In the genomic region with DNA sequence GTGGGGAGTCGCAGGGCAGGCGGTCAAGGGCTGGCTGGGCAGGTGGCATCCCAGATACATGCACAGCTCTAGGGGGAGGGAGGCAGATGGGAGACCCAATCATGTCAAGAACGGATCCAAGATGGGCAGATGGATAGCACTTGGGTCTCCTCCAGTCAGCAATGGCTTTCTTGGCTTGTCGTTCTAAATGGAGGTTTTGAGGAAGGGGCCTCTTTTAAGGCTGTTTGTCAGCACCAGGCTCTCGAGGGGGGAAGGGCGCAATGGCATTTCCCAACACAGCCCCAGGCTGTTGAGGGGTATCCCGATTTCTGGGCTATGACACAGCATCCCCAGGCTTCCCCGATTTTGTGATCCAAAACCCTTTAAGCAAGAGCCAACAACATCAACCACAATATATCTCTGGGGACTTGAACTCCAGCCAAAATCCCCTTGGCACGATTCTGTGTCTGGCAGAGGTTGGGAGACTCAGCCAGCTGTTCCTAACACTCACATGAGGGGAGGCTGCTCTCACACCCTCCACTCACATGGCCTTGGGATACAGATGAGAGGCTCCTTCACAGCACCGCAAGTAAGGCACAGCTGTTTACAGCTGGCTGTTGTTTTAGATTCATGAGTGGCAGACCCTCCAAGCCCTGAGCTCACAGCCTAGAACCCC, we compare ENCODE assay signal across 8 mouse cellular contexts. TPM values are rescaled to one million over a fixed set of nuclear protein-coding genes. Genes with fewer than 3 reads are reported as not detected.
DNase-seq lines count a peak whose midpoint lies in the region; ATAC-seq and TF ChIP-seq lines count a peak whose summit lies in the region.

No protein-coding gene starts in this region.

- H3K4me3 ChIP-seq in lung, adult 2 months (replicated peaks; ENCODE audit: extremely low read depth, low read depth, low read length): no peak overlapping the region
- H3K4me3 ChIP-seq in cerebellum, adult 2 months (replicated peaks; ENCODE audit: insufficient read depth, low read depth, low read length): peak overlapping the region; percentile 47
- H3K4me3 ChIP-seq in lung, embryonic 16.5 days (ENCODE audit: low read length): no peak overlapping the region
- H3K4me3 ChIP-seq in kidney, adult 2 months (ENCODE audit: insufficient read depth, low read depth, low read length): no peak overlapping the region

- 66% methylated on average over 10 of the region's 10 CpGs for WGBS in lung, adult 2 months
- 12% methylated on average over 10 of the region's 10 CpGs for WGBS in cerebellum, adult 2 months
- 59% methylated on average over 10 of the region's 10 CpGs for WGBS in lung, embryonic 16.5 days
- 72% methylated on average over 10 of the region's 10 CpGs for WGBS in kidney, adult 2 months

- H3K4me2 ChIP-seq in lung, embryonic 16.5 days (ENCODE audit: low read depth, low read length): no peak overlapping the region

- peak; percentile 87 for ATAC-seq in lung, embryonic 16.5 days (ENCODE audit: low read depth)
- no peak for ATAC-seq in megakaryocyte-erythroid progenitor cell, adult 5-6 weeks (replicated peaks; ENCODE audit: low FRiP score, low TSS enrichment, poor library complexity, severe bottlenecking)

- H3K27me3 ChIP-seq in cerebellum, adult 2 months (ENCODE audit: control insufficient read depth, insufficient read depth, low read length): no peaks in the 10 kb centered on the region
- no peaks in the 10 kb centered on the region for H3K27me3 ChIP-seq in lung, embryonic 16.5 days (ENCODE audit: control insufficient read depth, insufficient read depth, low read depth, low read length)
- H3K27me3 ChIP-seq in kidney, adult 2 months (replicated peaks; ENCODE audit: control insufficient read depth, insufficient read depth, low read length): no peaks in the 10 kb centered on the region

- H3K4me1 ChIP-seq in lung, adult 2 months (ENCODE audit: control insufficient read depth, insufficient read depth, low read length): no peaks in the 10 kb centered on the region
- H3K4me1 ChIP-seq in cerebellum, adult 2 months (ENCODE audit: control insufficient read depth, insufficient read depth, low read length): peaks cover 57% of the 10 kb centered on the region
- peaks cover 26% of the 10 kb centered on the region for H3K4me1 ChIP-seq in lung, embryonic 16.5 days (replicated peaks; ENCODE audit: control insufficient read depth, insufficient read depth, low read length)
- no peaks in the 10 kb centered on the region; the same call in 1 of the 2 replicates for H3K4me1 ChIP-seq in kidney, adult 2 months (ENCODE audit: control insufficient read depth, insufficient read depth, low read length)

- no peak overlapping the region for H3K9ac ChIP-seq in lung, embryonic 16.5 days (ENCODE audit: low read length)

- intact Hi-C loops in gastrocnemius, postnatal 14 days (cut with DNase I; ENCODE audit: low total_unique reads): loop anchor here (5.0 kb wide), 1 partner anchor 38 kb away; no protein-coding TSS in a partner anchor

- TF ChIP-seq POLR2A in lung, adult 2 months (IDR thresholded peaks at IDR 0.05; ENCODE audit: borderline replicate concordance, extremely low read depth, low read depth, low read length): no peak
- TF ChIP-seq POLR2A in cerebellum, adult 2 months (IDR thresholded peaks at IDR 0.05; ENCODE audit: borderline replicate concordance, insufficient read depth, low read length): no peak
- no peak for TF ChIP-seq POLR2A in kidney, adult 2 months (IDR thresholded peaks at IDR 0.05; ENCODE audit: low read depth, low read length)

- no peak for TF ChIP-seq CTCF in lung, adult 2 months (IDR thresholded peaks at IDR 0.05; ENCODE audit: insufficient read depth, low read length)
- TF ChIP-seq CTCF in cerebellum, adult 2 months (IDR thresholded peaks at IDR 0.05; ENCODE audit: borderline replicate concordance, insufficient read depth, low read depth, low read length): no peak
- TF ChIP-seq CTCF in kidney, adult 2 months (conservative IDR thresholded peaks at IDR 0.05; ENCODE audit: insufficient read depth, insufficient read length, low read depth, low read length): no peak

- no peaks in the 10 kb centered on the region for H3K9me3 ChIP-seq in lung, embryonic 16.5 days (ENCODE audit: control insufficient read depth, low read length)

- DNase-seq in lung, adult 18-20 months: peak; percentile 43 to 46
- no peak for DNase-seq in lung, adult 2 months
- peak; percentile 75 to 82 for DNase-seq in cerebellum, adult 2 months
- DNase-seq in gastrocnemius, postnatal 14 days: peak; percentile 72
- DNase-seq in retina, embryonic 14.5 days (ENCODE audit: low spot score): no peak
- DNase-seq in kidney, adult 2 months: no peak

- peak overlapping the region; percentile 31 for H3K27ac ChIP-seq in cerebellum, adult 2 months (ENCODE audit: insufficient read depth, low read length)
- peak overlapping the region; percentile 57; the same call in 1 of the 2 replicates for H3K27ac ChIP-seq in lung, embryonic 16.5 days (ENCODE audit: low read length)
- no peak overlapping the region for H3K27ac ChIP-seq in kidney, adult 2 months (ENCODE audit: insufficient read depth, low read depth, low read length)

- peaks cover 11% of the 10 kb centered on the region for H3K36me3 ChIP-seq in lung, embryonic 16.5 days (ENCODE audit: control insufficient read depth, insufficient read depth, low read length)
- H3K36me3 ChIP-seq in kidney, adult 2 months (ENCODE audit: control insufficient read depth, insufficient read depth, low read length): no peaks in the 10 kb centered on the region

RNA-seq across cellular contexts. Expression of a gene that starts 18.8 kb away (rescaled TPM):
- 15.8 and 17.6 TPM in 2 replicates for polyA plus RNA-seq in lung, adult 2 months (2012; rRNA removed)
- 32.5 and 37.8 TPM in 2 replicates for polyA plus RNA-seq in cerebellum, adult 2 months (2012; rRNA removed)
- total RNA-seq in gastrocnemius, postnatal 14 days (2021): 10 to 100 TPM; 14.3 to 18.5 TPM
- polyA plus RNA-seq in lung, embryonic 16.5 days (2015; fragmentation: Nextera tagmentation; extraction: Ambion mirVana): 19.4 and 20.0 TPM in 2 replicates
- total RNA-seq in megakaryocyte-erythroid progenitor cell, adult 5-6 weeks (2014; fragmentation: Nextera tagmentation): 0.35 and 1.2 TPM in 2 replicates
- total RNA-seq in megakaryocyte-erythroid progenitor cell, adult 5-6 weeks (2017): 0.61 and 2.0 TPM in 2 replicates
- 25.2 and 31.5 TPM in 2 replicates for polyA plus RNA-seq in kidney, adult 2 months (2012; rRNA removed)

RNA-seq across cellular contexts. Expression of a gene that starts 18.9 kb away (rescaled TPM):
- polyA plus RNA-seq in lung, adult 2 months (2012; rRNA removed): 9.7 and 12.0 TPM in 2 replicates
- polyA plus RNA-seq in cerebellum, adult 2 months (2012; rRNA removed): 1.9 and 2.4 TPM in 2 replicates
- not detected for total RNA-seq in gastrocnemius, postnatal 14 days (2021)
- polyA plus RNA-seq in lung, embryonic 16.5 days (2015; fragmentation: Nextera tagmentation; extraction: Ambion mirVana): 6.3 and 9.2 TPM in 2 replicates
- total RNA-seq in megakaryocyte-erythroid progenitor cell, adult 5-6 weeks (2014; fragmentation: Nextera tagmentation): 6.4 and 8.6 TPM in 2 replicates
- total RNA-seq in megakaryocyte-erythroid progenitor cell, adult 5-6 weeks (2017): 4.3 and 13.1 TPM in 2 replicates
- 0.27 and 0.30 TPM in 2 replicates for polyA plus RNA-seq in kidney, adult 2 months (2012; rRNA removed)

RNA-seq across cellular contexts. Expression of a gene that starts 58.2 kb away (rescaled TPM):
- 188 and 192 TPM in 2 replicates for polyA plus RNA-seq in lung, adult 2 months (2012; rRNA removed)
- polyA plus RNA-seq in cerebellum, adult 2 months (2012; rRNA removed): 233 and 246 TPM in 2 replicates
- 10 to 100 TPM; 79.1 to 81.6 TPM for total RNA-seq in gastrocnemius, postnatal 14 days (2021)
- polyA plus RNA-seq in lung, embryonic 16.5 days (2015; fragmentation: Nextera tagmentation; extraction: Ambion mirVana): 77.7 and 78.1 TPM in 2 replicates
- 33.7 and 44.1 TPM in 2 replicates for total RNA-seq in megakaryocyte-erythroid progenitor cell, adult 5-6 weeks (2014; fragmentation: Nextera tagmentation)
- 22.6 and 34.2 TPM in 2 replicates for total RNA-seq in megakaryocyte-erythroid progenitor cell, adult 5-6 weeks (2017)
- 152 and 171 TPM in 2 replicates for polyA plus RNA-seq in kidney, adult 2 months (2012; rRNA removed)

Comparison
In these comparisons a context has a peak if more than half of its experiments do, and no peak if none do; other contexts are left out.
1. DNase-seq: peak in lung, adult 18-20 months (2 of 2), cerebellum, adult 2 months (2 of 2) and gastrocnemius, postnatal 14 days (single experiment); none in lung, adult 2 months (single experiment), retina, embryonic 14.5 days (single experiment) and kidney, adult 2 months (single experiment).